Mouse (Mus musculus): ENCODE results near the gene Eif3i.
A peak's percentile ranks its signal among the peaks of the same experiment; 100 is the strongest.

GRCm38 (mm10) chr4:129584884-129585608 lies 15.4 kb downstream of the Eif3i start:
- TF ChIP-seq CTCF (IDR thresholded peaks at IDR 0.05), result peak; percentile 77
- no peak for TF ChIP-seq EP300 (IDR thresholded peaks at IDR 0.05)

All from lung, postnatal 0 days (tissue).